Mouse (Mus musculus): ENCODE results near the gene Golm1. TPM values are rescaled to one million over a fixed set of nuclear protein-coding genes. Genes with fewer than 3 reads are reported as not detected.
"Not testable (repeated sequence)": the region's sequence is repeated elsewhere in the genome, so short reads cannot be mapped to it uniquely, and the experiment has no call there.

Gene Golm1
- polyA plus RNA-seq, 1 experiment from 2014 or later = 34.5 TPM

GRCm38 (mm10) chr13:59700137-59700536 lies 24.5 kb upstream of the Golm1 start:
- not testable (repeated sequence) for H3K36me3 ChIP-seq (ENCODE audit: control insufficient read depth, insufficient read depth, low read length); H3K27me3 ChIP-seq (ENCODE audit: control insufficient read depth, insufficient read depth, low read depth, low read length); H3K4me2 ChIP-seq (ENCODE audit: low read depth, low read length); H3K9ac ChIP-seq (ENCODE audit: low read length); H3K4me1 ChIP-seq (replicated peaks; ENCODE audit: control insufficient read depth, insufficient read depth, low read length); H3K4me3 ChIP-seq (ENCODE audit: low read length); H3K9me3 ChIP-seq (ENCODE audit: control insufficient read depth, low read length); H3K27ac ChIP-seq (ENCODE audit: low read length)
- ATAC-seq (ENCODE audit: low read depth) = 0 out of 2 replicates have a peak, but pooled peaks have one; percentile 47
- WGBS = 73% methylated on average over 1 of the region's 1 CpGs

GRCm38 (mm10) chr13:59699131-59699530 lies 23.5 kb upstream of the Golm1 start:
- Histone ChIP-seq H3K27me3 (ENCODE audit: control insufficient read depth, insufficient read depth, low read depth, low read length) (no peaks in the 10 kb centered on the region), H3K4me1 (replicated peaks; ENCODE audit: control insufficient read depth, insufficient read depth, low read length) (peaks cover 2% of the 10 kb centered on the region; the same call in 1 of the 2 replicates), H3K36me3 (ENCODE audit: control insufficient read depth, insufficient read depth, low read length) (no peaks in the 10 kb centered on the region), H3K9ac (ENCODE audit: low read length) (no peak overlapping the region), H3K4me3 (ENCODE audit: low read length) (no peak overlapping the region), H3K9me3 (ENCODE audit: control insufficient read depth, low read length) (no peaks in the 10 kb centered on the region), H3K27ac (ENCODE audit: low read length) (no peak overlapping the region), H3K4me2 (ENCODE audit: low read depth, low read length) (no peak overlapping the region)
- WGBS = 89% methylated on average over 8 of the region's 8 CpGs
- no peak for ATAC-seq (ENCODE audit: low read depth)

DNA sequence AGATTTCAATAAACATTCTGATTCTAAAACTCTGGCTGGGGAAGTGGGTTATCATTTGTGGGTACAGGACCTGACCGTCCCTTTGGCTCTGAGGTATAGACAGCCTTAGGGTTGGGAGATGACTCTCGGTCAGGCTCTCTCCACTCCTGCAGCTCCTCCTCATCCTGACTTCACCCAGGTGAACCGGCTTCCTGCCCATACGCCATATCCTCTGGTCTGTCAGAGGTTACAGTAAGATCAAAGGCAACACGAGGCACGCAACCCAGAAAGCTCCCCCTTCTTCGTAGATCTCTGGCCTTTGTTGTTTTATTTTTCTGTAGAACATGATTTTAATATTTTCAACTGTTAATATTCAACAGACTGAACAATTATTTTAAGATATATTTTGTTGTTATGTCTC lies 20.2 kb upstream of the Golm1 start:
- H3K9me3 ChIP-seq (ENCODE audit: control insufficient read depth, low read length) = no peaks in the 10 kb centered on the region
- no peaks in the 10 kb centered on the region for H3K36me3 ChIP-seq (ENCODE audit: control insufficient read depth, insufficient read depth, low read length)
- no peaks in the 10 kb centered on the region for H3K27me3 ChIP-seq (ENCODE audit: control insufficient read depth, insufficient read depth, low read depth, low read length)
- no peak overlapping the region for H3K4me2 ChIP-seq (ENCODE audit: low read depth, low read length)
- no peak overlapping the region for H3K4me3 ChIP-seq (ENCODE audit: low read length)
- H3K9ac ChIP-seq (ENCODE audit: low read length) = no peak overlapping the region
- 73% methylated on average over 7 of the region's 7 CpGs for WGBS
- H3K4me1 ChIP-seq (replicated peaks; ENCODE audit: control insufficient read depth, insufficient read depth, low read length) = no peaks in the 10 kb centered on the region
- no peak for ATAC-seq (ENCODE audit: low read depth)
- no peak overlapping the region for H3K27ac ChIP-seq (ENCODE audit: low read length)

- no peak within 1 kb of the TSS for H3K4me3 ChIP-seq (ENCODE audit: low read length)
- H3K9me3 ChIP-seq (ENCODE audit: control insufficient read depth, low read length) = no peaks in the 10 kb centered on the region
- no peak for ATAC-seq (ENCODE audit: low read depth)
- WGBS = 77% methylated on average over 3 of the region's 3 CpGs
- no peaks in the 10 kb centered on the region for H3K4me1 ChIP-seq (replicated peaks; ENCODE audit: control insufficient read depth, insufficient read depth, low read length)
- no peaks in the 10 kb centered on the region for H3K36me3 ChIP-seq (ENCODE audit: control insufficient read depth, insufficient read depth, low read length)
- H3K27ac ChIP-seq (ENCODE audit: low read length) = no peak within 1 kb of the TSS
- no peaks in the 10 kb centered on the region for H3K27me3 ChIP-seq (ENCODE audit: control insufficient read depth, insufficient read depth, low read depth, low read length)
- no peak within 1 kb of the TSS for H3K9ac ChIP-seq (ENCODE audit: low read length)
- H3K4me2 ChIP-seq (ENCODE audit: low read depth, low read length) = no peak within 1 kb of the TSS
Measured at GRCm38 (mm10) chr13:59694008-59694407, 18.4 kb upstream of the Golm1 start, which contains the start of gene 4921517D22Rik. 4921517D22Rik (minus strand) TSS chr13:59694108.

- ATAC-seq (ENCODE audit: low read depth) = no peak
- H3K4me3 ChIP-seq (ENCODE audit: low read length) = no peak overlapping the region
- no peaks in the 10 kb centered on the region for H3K36me3 ChIP-seq (ENCODE audit: control insufficient read depth, insufficient read depth, low read length)
- H3K4me1 ChIP-seq (replicated peaks; ENCODE audit: control insufficient read depth, insufficient read depth, low read length) = no peaks in the 10 kb centered on the region
- WGBS = 70% methylated on average over 10 of the region's 10 CpGs
- no peaks in the 10 kb centered on the region for H3K9me3 ChIP-seq (ENCODE audit: control insufficient read depth, low read length)
- H3K27ac ChIP-seq (ENCODE audit: low read length) = no peak overlapping the region
- H3K27me3 ChIP-seq (ENCODE audit: control insufficient read depth, insufficient read depth, low read depth, low read length) = no peaks in the 10 kb centered on the region
- H3K9ac ChIP-seq (ENCODE audit: low read length) = no peak overlapping the region
- no peak overlapping the region for H3K4me2 ChIP-seq (ENCODE audit: low read depth, low read length)
Measured at GRCm38 (mm10) chr13:59691478-59691877, 15.9 kb upstream of the Golm1 start.

DNA sequence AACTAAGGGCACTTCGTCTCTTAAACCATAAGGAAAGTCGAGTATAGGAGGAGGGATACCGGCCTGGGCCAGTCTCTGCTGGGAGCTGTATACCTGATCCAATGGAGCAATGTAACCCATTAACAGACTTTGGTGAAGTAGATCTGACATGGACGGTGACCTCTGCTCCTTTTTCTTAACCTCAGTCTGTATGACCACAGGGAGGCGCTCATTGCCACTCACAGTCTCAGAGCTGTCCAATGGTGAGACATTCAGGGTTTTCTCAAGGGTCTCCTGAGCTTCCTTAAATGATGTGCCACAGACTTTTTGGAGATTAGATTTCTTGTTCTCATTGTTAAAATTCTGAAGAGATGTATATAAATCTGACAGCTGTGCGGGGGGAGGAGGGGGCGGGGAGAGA lies 15.0 kb upstream of the Golm1 start:
- no peak overlapping the region for H3K27ac ChIP-seq (ENCODE audit: low read length)
- H3K36me3 ChIP-seq (ENCODE audit: control insufficient read depth, insufficient read depth, low read length) = no peaks in the 10 kb centered on the region
- H3K9me3 ChIP-seq (ENCODE audit: control insufficient read depth, low read length) = no peaks in the 10 kb centered on the region
- 76% methylated on average over 7 of the region's 7 CpGs for WGBS
- no peaks in the 10 kb centered on the region for H3K4me1 ChIP-seq (replicated peaks; ENCODE audit: control insufficient read depth, insufficient read depth, low read length)
- no peak overlapping the region for H3K4me3 ChIP-seq (ENCODE audit: low read length)
- no peak overlapping the region for H3K9ac ChIP-seq (ENCODE audit: low read length)
- H3K4me2 ChIP-seq (ENCODE audit: low read depth, low read length) = no peak overlapping the region
- no peaks in the 10 kb centered on the region for H3K27me3 ChIP-seq (ENCODE audit: control insufficient read depth, insufficient read depth, low read depth, low read length)
- no peak for ATAC-seq (ENCODE audit: low read depth)

DNA sequence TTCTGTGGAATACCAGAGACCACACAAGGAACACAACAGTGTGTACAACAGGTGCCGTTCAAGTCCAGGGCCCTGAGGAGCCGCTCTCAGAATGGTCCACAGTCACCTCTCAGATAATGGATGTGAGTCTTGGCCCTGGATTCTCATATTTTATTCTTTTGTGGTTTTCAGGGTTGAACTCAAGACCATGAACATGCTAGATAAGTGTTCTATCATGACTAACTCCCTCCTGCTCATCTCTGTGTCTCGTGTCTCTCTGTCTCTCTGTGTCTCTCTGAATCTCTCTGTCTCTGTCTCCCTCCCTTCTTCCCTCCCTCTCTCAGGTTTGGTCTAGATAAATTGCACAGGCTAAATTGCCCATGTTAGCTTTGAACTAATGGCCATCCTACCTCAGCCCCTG lies 14.2 kb upstream of the Golm1 start:
- no peak overlapping the region for H3K9ac ChIP-seq (ENCODE audit: low read length)
- no peaks in the 10 kb centered on the region for H3K36me3 ChIP-seq (ENCODE audit: control insufficient read depth, insufficient read depth, low read length)
- no peak overlapping the region for H3K27ac ChIP-seq (ENCODE audit: low read length)
- no peak overlapping the region for H3K4me3 ChIP-seq (ENCODE audit: low read length)
- 89% methylated on average over 3 of the region's 3 CpGs for WGBS
- no peaks in the 10 kb centered on the region for H3K9me3 ChIP-seq (ENCODE audit: control insufficient read depth, low read length)
- H3K27me3 ChIP-seq (ENCODE audit: control insufficient read depth, insufficient read depth, low read depth, low read length) = no peaks in the 10 kb centered on the region
- no peak overlapping the region for H3K4me2 ChIP-seq (ENCODE audit: low read depth, low read length)
- ATAC-seq (ENCODE audit: low read depth) = no peak
- H3K4me1 ChIP-seq (replicated peaks; ENCODE audit: control insufficient read depth, insufficient read depth, low read length) = no peaks in the 10 kb centered on the region

- no peak for ATAC-seq (ENCODE audit: low read depth)
- Histone ChIP-seq H3K4me1 (replicated peaks; ENCODE audit: control insufficient read depth, insufficient read depth, low read length) (no peaks in the 10 kb centered on the region), H3K36me3 (ENCODE audit: control insufficient read depth, insufficient read depth, low read length) (no peaks in the 10 kb centered on the region), H3K4me3 (ENCODE audit: low read length) (no peak overlapping the region), H3K27me3 (ENCODE audit: control insufficient read depth, insufficient read depth, low read depth, low read length) (no peaks in the 10 kb centered on the region), H3K27ac (ENCODE audit: low read length) (no peak overlapping the region), H3K4me2 (ENCODE audit: low read depth, low read length) (no peak overlapping the region), H3K9ac (ENCODE audit: low read length) (no peak overlapping the region), H3K9me3 (ENCODE audit: control insufficient read depth, low read length) (no peaks in the 10 kb centered on the region)
- 78% methylated on average over 9 of the region's 9 CpGs for WGBS
Measured at GRCm38 (mm10) chr13:59689313-59689712, 13.7 kb upstream of the Golm1 start.

DNA sequence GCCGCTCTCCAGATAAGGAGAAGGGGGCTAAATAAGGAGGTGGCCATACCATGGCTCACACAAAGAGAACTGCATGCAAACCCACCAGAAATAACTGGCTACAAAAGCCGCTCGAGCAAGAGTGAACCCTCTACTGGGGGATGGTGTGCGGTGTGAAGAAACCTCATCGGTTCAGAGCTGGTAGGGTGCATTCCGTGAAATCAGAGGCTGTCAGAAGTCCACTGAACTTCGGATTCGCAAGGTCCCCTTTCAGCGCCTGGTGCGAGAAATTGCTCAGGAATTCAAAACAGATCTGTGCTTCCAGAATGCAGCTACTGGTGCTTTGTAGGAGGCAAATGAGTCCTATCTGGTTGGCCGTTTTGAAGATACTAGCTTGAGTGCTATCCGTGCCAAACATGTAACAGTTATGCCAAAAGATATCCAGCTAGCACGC lies 12.7 kb upstream of the Golm1 start:
- Histone ChIP-seq H3K4me3 (ENCODE audit: low read length) (no peak overlapping the region), H3K27ac (ENCODE audit: low read length) (no peak overlapping the region), H3K9ac (ENCODE audit: low read length) (no peak overlapping the region), H3K36me3 (ENCODE audit: control insufficient read depth, insufficient read depth, low read length) (no peaks in the 10 kb centered on the region), H3K9me3 (ENCODE audit: control insufficient read depth, low read length) (no peaks in the 10 kb centered on the region), H3K4me1 (replicated peaks; ENCODE audit: control insufficient read depth, insufficient read depth, low read length) (no peaks in the 10 kb centered on the region), H3K4me2 (ENCODE audit: low read depth, low read length) (no peak overlapping the region), H3K27me3 (ENCODE audit: control insufficient read depth, insufficient read depth, low read depth, low read length) (no peaks in the 10 kb centered on the region)
- 54% methylated on average over 13 of the region's 13 CpGs for WGBS
- no peak for ATAC-seq (ENCODE audit: low read depth)

DNA sequence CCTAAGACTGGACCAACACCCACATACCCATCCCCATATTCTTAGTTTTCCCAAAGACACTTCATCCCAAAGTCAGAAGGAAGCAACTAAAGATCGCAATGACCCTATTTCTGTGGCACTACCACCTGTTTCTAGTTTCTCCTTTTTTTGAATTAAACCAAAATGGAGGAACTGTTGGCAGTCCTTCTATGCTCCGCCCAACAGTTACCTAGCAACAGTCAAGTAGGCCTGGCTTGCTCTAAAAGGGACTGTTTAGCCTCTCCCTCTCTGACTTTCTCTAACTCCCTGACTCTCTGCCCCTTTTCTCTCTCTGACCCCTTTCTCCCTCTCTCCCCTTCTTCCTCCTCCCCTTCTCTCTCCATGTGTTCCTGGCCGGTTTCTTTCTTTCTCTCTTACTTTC lies 9.6 kb upstream of the Golm1 start:
- WGBS = 84% methylated on average over 3 of the region's 3 CpGs
- no peak overlapping the region for H3K27ac ChIP-seq (ENCODE audit: low read length)

More for the DNA sequence above, 9.6 kb upstream of the Golm1 start:
- no peak for ATAC-seq (ENCODE audit: low read depth)
- Histone ChIP-seq H3K4me1 (replicated peaks; ENCODE audit: control insufficient read depth, insufficient read depth, low read length) (no peaks in the 10 kb centered on the region), H3K9me3 (ENCODE audit: control insufficient read depth, low read length) (no peaks in the 10 kb centered on the region), H3K4me3 (ENCODE audit: low read length) (no peak overlapping the region), H3K36me3 (ENCODE audit: control insufficient read depth, insufficient read depth, low read length) (no peaks in the 10 kb centered on the region), H3K27me3 (ENCODE audit: control insufficient read depth, insufficient read depth, low read depth, low read length) (no peaks in the 10 kb centered on the region), H3K4me2 (ENCODE audit: low read depth, low read length) (no peak overlapping the region), H3K9ac (ENCODE audit: low read length) (no peak overlapping the region)

Data from lung, embryonic 16.5 days (tissue).